Mouse (Mus musculus): ENCODE measurements around the gene Pgr. TPM values are rescaled to one million over a fixed set of nuclear protein-coding genes. Genes with fewer than 3 reads are reported as not detected.
A peak's percentile ranks its signal among the peaks of the same experiment; 100 is the strongest.

Pgr gene
- polyA plus RNA-seq (2014; fragmentation: Nextera tagmentation; extraction: Ambion mirVana) = 0.28 and 0.51 TPM in 2 replicates

- H3K9me3 ChIP-seq (ENCODE audit: control insufficient read depth, low read length) = no peaks in the 10 kb centered on the region
- H3K27me3 ChIP-seq (replicated peaks; ENCODE audit: control insufficient read depth, insufficient read depth, low read length) = peaks cover 48% of the 10 kb centered on the region
- peak within 1 kb of the TSS; percentile 53 for H3K4me3 ChIP-seq (ENCODE audit: low read depth, low read length)
- no peak within 1 kb of the TSS for H3K9ac ChIP-seq (ENCODE audit: low read depth, low read length)
- DNase-seq (ENCODE audit: low spot score) = peak; percentile 28
- ATAC-seq (ENCODE audit: low read depth) = 0 out of 2 replicates have a peak, but pooled peaks have one; percentile 42
- peaks cover 10% of the 10 kb centered on the region for H3K4me1 ChIP-seq (ENCODE audit: control insufficient read depth, insufficient read depth, low read length)
- 1% methylated on average over 16 of the region's 16 CpGs for WGBS
- H3K4me2 ChIP-seq (ENCODE audit: low read depth, low read length) = peak within 1 kb of the TSS; percentile 90
- H3K36me3 ChIP-seq (ENCODE audit: control insufficient read depth, insufficient read depth, low read length) = no peaks in the 10 kb centered on the region
- no peak within 1 kb of the TSS for H3K27ac ChIP-seq (replicated peaks; ENCODE audit: low read depth, low read length)
Observed at GRCm38 (mm10) chr9:8899616-8900202, at the start of gene Pgr. Pgr (plus strand) TSS chr9:8899833.

- DNase-seq (ENCODE audit: low spot score) (no peak), ATAC-seq (ENCODE audit: low read depth) (no peak)
Observed at GRCm38 (mm10) chr9:8857455-8857854, 42.2 kb upstream of the Pgr start.

GRCm38 (mm10) chr9:8868511-8868910 lies 31.1 kb upstream of the Pgr start:
- H3K9ac ChIP-seq (ENCODE audit: low read depth, low read length) = no peak overlapping the region
- ATAC-seq (ENCODE audit: low read depth) (no peak), DNase-seq (ENCODE audit: low spot score) (no peak)
- 87% methylated on average over 2 of the region's 2 CpGs for WGBS
- no peaks in the 10 kb centered on the region for H3K27me3 ChIP-seq (replicated peaks; ENCODE audit: control insufficient read depth, insufficient read depth, low read length)
- no peak overlapping the region for H3K4me3 ChIP-seq (ENCODE audit: low read depth, low read length)
- no peaks in the 10 kb centered on the region for H3K4me1 ChIP-seq (ENCODE audit: control insufficient read depth, insufficient read depth, low read length)
- H3K9me3 ChIP-seq (ENCODE audit: control insufficient read depth, low read length) = no peaks in the 10 kb centered on the region
- H3K36me3 ChIP-seq (ENCODE audit: control insufficient read depth, insufficient read depth, low read length) = no peaks in the 10 kb centered on the region
- H3K27ac ChIP-seq (replicated peaks; ENCODE audit: low read depth, low read length) = no peak overlapping the region
- H3K4me2 ChIP-seq (ENCODE audit: low read depth, low read length) = no peak overlapping the region

More at GRCm38 (mm10) chr9:8857455-8857854, 42.2 kb upstream of the Pgr start:
- Histone ChIP-seq H3K4me1 (ENCODE audit: control insufficient read depth, insufficient read depth, low read length) (no peaks in the 10 kb centered on the region), H3K27me3 (replicated peaks; ENCODE audit: control insufficient read depth, insufficient read depth, low read length) (no peaks in the 10 kb centered on the region), H3K27ac (replicated peaks; ENCODE audit: low read depth, low read length) (no peak overlapping the region), H3K4me2 (ENCODE audit: low read depth, low read length) (no peak overlapping the region), H3K36me3 (ENCODE audit: control insufficient read depth, insufficient read depth, low read length) (no peaks in the 10 kb centered on the region), H3K9me3 (ENCODE audit: control insufficient read depth, low read length) (no peaks in the 10 kb centered on the region), H3K9ac (ENCODE audit: low read depth, low read length) (no peak overlapping the region), H3K4me3 (ENCODE audit: low read depth, low read length) (no peak overlapping the region)
- 88% methylated on average over 2 of the region's 2 CpGs for WGBS

- 82% methylated on average over 5 of the region's 5 CpGs for WGBS
- ATAC-seq (ENCODE audit: low read depth) = no peak
Observed at GRCm38 (mm10) chr9:8895205-8895604, 4.4 kb upstream of the Pgr start.

GRCm38 (mm10) chr9:8900203-8901012 lies 775 bp downstream of the Pgr start:
- no peak overlapping the region for H3K27ac ChIP-seq (replicated peaks; ENCODE audit: low read depth, low read length)
- peak; percentile 17 for DNase-seq (ENCODE audit: low spot score)
- peak; percentile 8; the same call in 1 of the 2 replicates for ATAC-seq (ENCODE audit: low read depth)
- WGBS = 1% methylated on average over 41 of the region's 41 CpGs
- H3K9ac ChIP-seq (ENCODE audit: low read depth, low read length) = no peak overlapping the region
- no peaks in the 10 kb centered on the region for H3K36me3 ChIP-seq (ENCODE audit: control insufficient read depth, insufficient read depth, low read length)
- peaks cover 48% of the 10 kb centered on the region for H3K27me3 ChIP-seq (replicated peaks; ENCODE audit: control insufficient read depth, insufficient read depth, low read length)
- no peaks in the 10 kb centered on the region for H3K9me3 ChIP-seq (ENCODE audit: control insufficient read depth, low read length)
- H3K4me3 ChIP-seq (ENCODE audit: low read depth, low read length) = peak overlapping the region; percentile 53
- peak overlapping the region; percentile 90 for H3K4me2 ChIP-seq (ENCODE audit: low read depth, low read length)
- peaks cover 10% of the 10 kb centered on the region for H3K4me1 ChIP-seq (ENCODE audit: control insufficient read depth, insufficient read depth, low read length)

More at GRCm38 (mm10) chr9:8895205-8895604, 4.4 kb upstream of the Pgr start:
- Histone ChIP-seq H3K9ac (ENCODE audit: low read depth, low read length) (no peak overlapping the region), H3K4me3 (ENCODE audit: low read depth, low read length) (no peak overlapping the region), H3K4me1 (ENCODE audit: control insufficient read depth, insufficient read depth, low read length) (no peaks in the 10 kb centered on the region), H3K27ac (replicated peaks; ENCODE audit: low read depth, low read length) (no peak overlapping the region), H3K27me3 (replicated peaks; ENCODE audit: control insufficient read depth, insufficient read depth, low read length) (peaks cover 18% of the 10 kb centered on the region), H3K9me3 (ENCODE audit: control insufficient read depth, low read length) (no peaks in the 10 kb centered on the region), H3K36me3 (ENCODE audit: control insufficient read depth, insufficient read depth, low read length) (no peaks in the 10 kb centered on the region), H3K4me2 (ENCODE audit: low read depth, low read length) (no peak overlapping the region)
- no peak for DNase-seq (ENCODE audit: low spot score)

- no peaks in the 10 kb centered on the region for H3K9me3 ChIP-seq (ENCODE audit: control insufficient read depth, low read length)
- peaks cover 48% of the 10 kb centered on the region for H3K27me3 ChIP-seq (replicated peaks; ENCODE audit: control insufficient read depth, insufficient read depth, low read length)
- no peaks in the 10 kb centered on the region for H3K36me3 ChIP-seq (ENCODE audit: control insufficient read depth, insufficient read depth, low read length)
- 3% methylated on average over 21 of the region's 36 CpGs for WGBS
- H3K27ac ChIP-seq (replicated peaks; ENCODE audit: low read depth, low read length) = no peak overlapping the region
- H3K4me2 ChIP-seq (ENCODE audit: low read depth, low read length) = peak overlapping the region; percentile 90
- H3K4me1 ChIP-seq (ENCODE audit: control insufficient read depth, insufficient read depth, low read length) = peaks cover 10% of the 10 kb centered on the region
- DNase-seq (ENCODE audit: low spot score) (peak; percentile 4), ATAC-seq (ENCODE audit: low read depth) (peak; percentile 53)
- H3K4me3 ChIP-seq (ENCODE audit: low read depth, low read length) = peak overlapping the region; percentile 53
- peak overlapping the region; percentile 56 for H3K9ac ChIP-seq (ENCODE audit: low read depth, low read length)
Observed at GRCm38 (mm10) chr9:8901013-8901646, 1.5 kb downstream of the Pgr start.

GRCm38 (mm10) chr9:8901647-8902131 lies 2.1 kb downstream of the Pgr start:
- Histone ChIP-seq H3K36me3 (ENCODE audit: control insufficient read depth, insufficient read depth, low read length) (no peaks in the 10 kb centered on the region), H3K4me2 (ENCODE audit: low read depth, low read length) (peak overlapping the region; percentile 90), H3K27me3 (replicated peaks; ENCODE audit: control insufficient read depth, insufficient read depth, low read length) (peaks cover 48% of the 10 kb centered on the region), H3K4me3 (ENCODE audit: low read depth, low read length) (peak overlapping the region; percentile 53), H3K9me3 (ENCODE audit: control insufficient read depth, low read length) (no peaks in the 10 kb centered on the region), H3K9ac (ENCODE audit: low read depth, low read length) (peak overlapping the region; percentile 56), H3K4me1 (ENCODE audit: control insufficient read depth, insufficient read depth, low read length) (peaks cover 10% of the 10 kb centered on the region), H3K27ac (replicated peaks; ENCODE audit: low read depth, low read length) (no peak overlapping the region)
- DNase-seq (ENCODE audit: low spot score) (peak; percentile 17), ATAC-seq (ENCODE audit: low read depth) (peak; percentile 62)
- 0% methylated on average over 2 of the region's 49 CpGs for WGBS

- 29% methylated on average over 3 of the region's 3 CpGs for WGBS
- Histone ChIP-seq H3K4me1 (ENCODE audit: control insufficient read depth, insufficient read depth, low read length) (peaks cover 10% of the 10 kb centered on the region), H3K4me2 (ENCODE audit: low read depth, low read length) (peak overlapping the region; percentile 90), H3K27me3 (replicated peaks; ENCODE audit: control insufficient read depth, insufficient read depth, low read length) (peaks cover 48% of the 10 kb centered on the region), H3K9me3 (ENCODE audit: control insufficient read depth, low read length) (no peaks in the 10 kb centered on the region), H3K27ac (replicated peaks; ENCODE audit: low read depth, low read length) (no peak overlapping the region), H3K9ac (ENCODE audit: low read depth, low read length) (no peak overlapping the region), H3K4me3 (ENCODE audit: low read depth, low read length) (peak overlapping the region; percentile 53), H3K36me3 (ENCODE audit: control insufficient read depth, insufficient read depth, low read length) (no peaks in the 10 kb centered on the region)
- DNase-seq (ENCODE audit: low spot score) (no peak), ATAC-seq (ENCODE audit: low read depth) (no peak)
Observed at GRCm38 (mm10) chr9:8902277-8902676, 2.6 kb downstream of the Pgr start.

Measured in embryonic facial prominence, embryonic 14.5 days (tissue).